Comparison of ENCODE assay signal across 26 mouse cellular contexts in genomic region chr16:55277447-55277846, GRCm38 (mm10). TPM values are rescaled to one million over a fixed set of nuclear protein-coding genes. Genes with fewer than 3 reads are reported as not detected.
DNase-seq lines count a peak whose midpoint lies in the region; ATAC-seq and TF ChIP-seq lines count a peak whose summit lies in the region.
"Had no signal": no experiment of that assay in that cellular context is flagged by ENCODE, and none has a peak within 500 bp of the region (broad histone marks: within the 10 kb centered on the region; RNA-seq: fewer than 3 reads in every experiment).

No protein-coding gene starts in this region.

- POLR2A ChIA-PET in Patski (lab: Charles Lee) = no interaction called here

- CTCF ChIA-PET in Patski (lab: Charles Lee) = interaction anchor here (1.2 kb wide), 1 partner anchor 48 kb away, joined by 3 read pairs; no protein-coding TSS in a partner anchor

- ATAC-seq in Patski = peak; percentile 91
- ATAC-seq: hindbrain, postnatal 0 days; intestine, embryonic 16.5 days; midbrain, embryonic 16.5 days had no signal

- TF ChIP-seq CTCF in Patski (IDR thresholded peaks at IDR 0.05) = no peak

- in situ Hi-C loops in Patski (cut with MboI; ENCODE audit: low pct_unique_long_range_greater_than_20kb) = no loop called here

- H3K27me3 ChIP-seq in Patski = no peaks in the 10 kb centered on the region
- H3K27me3 ChIP-seq: heart, embryonic 15.5 days; stomach, embryonic 15.5 days had no signal

- DNase-seq in 3T3-L1 (ENCODE audit: low read depth, low spot score) = peak; percentile 11
- peak; percentile 38 for DNase-seq in Patski (ENCODE audit: low read depth, low spot score)
- peak; percentile 81 for DNase-seq in kidney, adult 9 months
- peak; percentile 61 for DNase-seq in kidney, postnatal 14 days
- DNase-seq in heart, adult 18-20 months = no peak
- no peak for DNase-seq in spleen, adult 18-20 months
- DNase-seq in left cerebral cortex, adult 18-20 months (ENCODE audit: low spot score in 2 of 2) = no peak
- DNase-seq in heart, adult 11 months = no peak
- DNase-seq: adrenal gland, postnatal 36 days; B cell, adult 2 months; cerebellum, adult 9-11 months; gastrocnemius, postnatal 36 days; layer of hippocampus, postnatal 36 days; lung, embryonic 14.5 days; thymus, adult 18-20 months; thymus, postnatal 36 days had no signal

RNA-seq across cellular contexts. Expression of gene Zpld1, which starts 20.3 kb away (rescaled TPM):
- polyA plus RNA-seq in Patski (2021) = 0.06 TPM
- not detected for total RNA-seq in heart, adult 18-20 months (2021)
- total RNA-seq in left cerebral cortex, adult 18-20 months (2021) = under 1 TPM in 1 of 2 experiments, not detected in 1; 0.14 TPM
- total RNA-seq: adrenal gland, postnatal 36 days; gastrocnemius, adult 18-20 months; gastrocnemius, postnatal 36 days; hematopoietic stem cell, adult 5-6 weeks; megakaryocyte-erythroid progenitor cell, adult 5-6 weeks; MEL had no signal
- polyA plus RNA-seq: heart, embryonic 15.5 days; liver, embryonic 14.5 days had no signal

Comparison
In these comparisons a context has a peak if more than half of its experiments do, and no peak if none do; other contexts are left out.
1. DNase-seq: peak in 3T3-L1 (single experiment), Patski (single experiment), kidney, adult 9 months (single experiment) and kidney, postnatal 14 days (single experiment); none in heart, adult 18-20 months (0 of 2), spleen, adult 18-20 months (0 of 2), left cerebral cortex, adult 18-20 months (0 of 2) and heart, adult 11 months (single experiment).